Mouse (Mus musculus): ENCODE results near the gene Nat9.

GRCm38 (mm10) chr11:115197558-115197957 lies 9.9 kb upstream of the Nat9 start:
- TF ChIP-seq CTCF (conservative IDR thresholded peaks at IDR 0.05; ENCODE audit: insufficient read depth, insufficient read length, low read depth, low read length) (no peak), POLR2A (IDR thresholded peaks at IDR 0.05; ENCODE audit: low read depth, low read length) (no peak)

All from kidney, adult 2 months (tissue).